Mouse (Mus musculus): ENCODE data around the gene Slc9a7. TPM values are rescaled to one million over a fixed set of nuclear protein-coding genes. Genes with fewer than 3 reads are reported as not detected.

The Slc9a7 gene
- 10 to 100 TPM in 1 of 2 experiments, 1 to 10 TPM in 1; 9.4 to 11.2 TPM for total RNA-seq (2021)

DNA sequence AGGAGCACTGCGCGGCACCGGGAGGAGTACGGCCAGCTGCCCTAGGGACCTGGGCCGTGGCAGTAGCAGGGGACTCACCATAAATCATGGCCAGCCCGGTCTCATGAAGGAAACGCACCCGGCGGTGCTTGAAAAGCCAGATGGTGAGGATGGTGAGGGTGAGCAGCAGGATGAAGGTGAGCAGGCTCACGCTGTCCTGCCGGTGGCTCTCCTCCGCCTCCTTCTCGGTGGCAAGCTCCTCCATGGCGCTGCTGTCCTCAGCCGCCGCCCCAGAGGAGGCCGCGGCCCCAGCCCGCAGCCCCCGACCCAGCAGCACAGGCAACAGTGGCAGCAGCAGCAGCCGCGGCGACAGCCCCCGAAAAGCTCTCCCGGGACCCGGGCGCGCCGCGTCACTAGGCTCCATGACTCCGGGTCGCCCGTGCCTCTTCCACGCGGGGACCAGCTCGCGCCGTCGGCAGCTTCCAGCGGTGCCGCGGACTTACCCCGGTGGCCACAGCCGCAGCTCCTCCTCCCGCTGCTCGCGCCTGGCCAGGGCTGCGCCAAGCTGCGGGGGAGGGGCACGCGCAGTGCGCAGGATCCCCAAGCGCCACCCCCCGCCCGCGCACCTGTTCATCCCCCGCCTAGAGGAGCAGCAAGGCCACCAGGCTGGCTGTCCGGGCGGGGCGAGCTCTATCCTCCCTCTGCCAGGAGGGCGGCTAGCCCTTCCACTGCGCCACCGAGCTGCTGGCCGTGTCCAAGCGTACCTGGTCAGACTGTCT is at the start of gene Slc9a7:
Gene Slc9a7, minus strand, starts transcription at position 526 of the 758 bp plus-strand sequence.
- intact Hi-C loops (cut with DNase I): no loop called here
- DNase-seq: peak; percentile 56 to 67

DNA sequence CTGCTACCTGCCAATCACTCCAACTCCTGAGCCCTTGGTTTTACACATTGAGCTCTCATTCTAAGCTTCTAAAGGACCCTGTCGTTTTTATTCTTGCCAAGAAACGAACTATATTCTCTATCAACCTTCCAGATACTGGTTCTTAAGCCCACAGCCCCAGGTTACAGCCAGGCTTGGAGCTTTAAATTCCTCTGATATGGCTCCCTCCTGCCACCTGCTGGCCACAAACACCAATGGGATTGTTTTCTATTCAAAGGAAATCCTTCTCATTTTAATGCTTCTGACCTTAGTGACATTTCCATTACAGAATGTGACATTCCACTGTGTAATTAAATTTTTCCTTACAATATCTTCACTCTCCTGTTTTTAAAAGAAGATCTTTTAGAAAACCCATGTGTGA is 44.1 kb upstream of the Slc9a7 start:
- DNase-seq: peak; percentile 34 to 56
- intact Hi-C loops (cut with DNase I): loop anchor here (1.0 to 2.0 kb wide), 2 partner anchors 174 to 315 kb away; no protein-coding TSS in a partner anchor

DNA sequence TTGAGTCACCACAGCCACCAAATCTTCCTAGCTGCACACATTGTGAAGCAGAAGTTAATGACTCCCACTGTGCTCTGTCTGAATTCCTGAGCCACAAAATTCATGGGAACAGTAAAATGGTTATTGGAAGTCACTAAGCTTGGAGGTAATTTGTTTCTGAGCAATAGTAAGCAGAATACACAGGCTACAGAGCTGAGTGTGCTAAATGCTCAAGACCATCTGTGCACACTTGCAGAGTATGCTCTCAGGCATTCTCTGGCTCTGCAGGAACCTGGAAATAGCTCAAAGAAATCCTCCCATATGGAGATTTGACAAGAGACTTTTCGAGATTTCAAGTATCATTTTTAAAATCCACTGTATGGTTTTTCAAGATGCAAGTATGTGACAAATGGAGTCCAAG is 41.1 kb upstream of the Slc9a7 start:
- intact Hi-C loops (cut with DNase I): no loop called here
- DNase-seq: no peak

DNA sequence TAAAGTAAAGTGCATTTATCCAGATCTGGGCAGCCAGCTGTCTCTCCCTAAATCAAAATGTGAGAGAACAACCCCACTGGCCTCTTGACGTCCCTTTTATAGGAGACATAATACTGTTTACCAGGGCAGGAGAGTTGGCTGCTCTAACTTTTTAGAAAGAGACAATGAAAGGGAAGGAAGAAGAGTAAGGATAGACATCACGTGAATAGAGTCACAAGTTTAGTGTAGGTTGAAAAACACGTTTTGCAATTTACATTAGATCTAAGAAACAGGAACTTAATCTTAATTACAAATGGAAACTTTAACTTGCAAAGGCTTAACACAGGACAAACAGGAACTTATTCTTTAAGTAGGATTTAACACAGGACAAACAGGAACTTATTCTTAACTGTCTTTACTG is 15.6 kb upstream of the Slc9a7 start:
- intact Hi-C loops (cut with DNase I): no loop called here
- no peak for DNase-seq

DNA sequence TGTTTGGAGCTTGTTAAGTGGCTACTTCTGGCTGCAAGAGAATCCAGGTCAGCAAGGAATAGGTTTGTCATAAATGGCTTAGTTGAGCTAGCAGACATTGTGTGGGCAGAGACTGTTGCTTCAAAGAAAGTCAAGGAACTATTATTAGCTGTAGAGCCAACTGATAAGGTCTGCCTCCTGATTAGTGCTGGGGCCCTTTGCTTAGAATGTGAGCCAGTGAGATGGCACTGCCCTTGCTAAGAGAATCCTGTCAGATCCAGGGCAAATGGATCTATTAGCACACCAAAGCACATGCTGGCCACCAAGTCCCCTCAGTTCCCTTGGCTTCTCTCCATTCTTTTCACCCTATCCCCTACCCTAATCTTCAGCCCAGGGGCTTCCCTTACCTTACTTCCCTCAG is 14.3 kb upstream of the Slc9a7 start:
- intact Hi-C loops (cut with DNase I): no loop called here
- DNase-seq: no peak

DNA sequence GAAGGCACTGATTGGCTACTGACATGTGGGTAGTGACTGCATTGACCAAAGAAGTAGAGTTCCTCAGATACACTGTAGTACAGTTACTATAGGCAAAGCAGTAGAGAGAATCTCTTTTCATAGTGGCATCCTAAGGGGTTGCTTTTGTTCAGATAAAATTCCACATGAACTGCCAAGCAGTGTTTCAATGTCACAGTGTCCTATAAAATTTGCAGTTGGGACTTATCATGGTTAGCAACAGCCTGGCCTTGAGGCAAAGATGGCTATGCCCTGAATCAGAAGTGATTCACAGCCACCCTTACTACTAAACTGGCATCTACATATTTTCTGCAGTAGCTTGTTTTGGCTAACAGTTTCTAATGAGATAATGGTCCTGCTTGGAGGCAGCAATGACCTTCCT is 11.7 kb upstream of the Slc9a7 start:
- DNase-seq: no peak
- intact Hi-C loops (cut with DNase I): no loop called here

DNA sequence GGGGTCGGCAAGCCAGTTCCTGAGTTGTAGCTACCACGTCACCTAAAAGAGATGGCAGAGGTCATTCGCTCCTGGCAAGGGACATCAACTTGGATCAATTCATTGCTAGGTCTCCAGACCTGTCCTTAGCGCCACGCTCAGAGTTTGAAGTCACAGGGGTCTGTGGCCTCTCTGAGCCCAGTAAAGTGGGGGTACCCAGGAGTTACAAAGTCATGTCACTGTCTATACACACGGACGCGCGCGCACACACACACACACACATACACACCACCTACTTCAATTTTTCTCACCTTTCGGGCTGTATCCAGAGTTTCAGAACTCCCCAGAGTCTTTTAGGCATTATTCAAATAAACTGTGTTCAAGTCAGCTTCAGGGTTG is 422 bp upstream of the Slc9a7 start:
- DNase-seq: no peak
- intact Hi-C loops (cut with DNase I): no loop called here

DNA sequence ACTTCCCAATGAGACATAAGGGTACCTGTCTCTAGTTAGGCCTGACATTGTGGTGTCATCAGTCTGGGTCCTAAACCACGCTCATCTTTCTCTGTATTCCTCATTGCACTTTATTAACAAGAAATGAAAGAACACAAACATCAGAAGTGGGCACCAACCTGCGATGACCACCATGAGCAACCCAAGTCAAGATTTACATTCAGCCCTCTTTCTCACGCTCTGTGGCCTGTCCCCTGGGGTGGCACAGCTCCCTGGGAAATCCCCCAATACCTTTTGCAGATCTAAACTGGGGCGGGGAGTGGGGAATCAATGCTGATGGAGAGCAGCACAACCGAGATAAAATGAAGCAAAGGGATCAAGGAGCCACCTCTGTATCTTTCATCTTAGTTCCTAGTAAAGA is 892 bp downstream of the Slc9a7 start:
- no peak for DNase-seq
- intact Hi-C loops (cut with DNase I): no loop called here

DNA sequence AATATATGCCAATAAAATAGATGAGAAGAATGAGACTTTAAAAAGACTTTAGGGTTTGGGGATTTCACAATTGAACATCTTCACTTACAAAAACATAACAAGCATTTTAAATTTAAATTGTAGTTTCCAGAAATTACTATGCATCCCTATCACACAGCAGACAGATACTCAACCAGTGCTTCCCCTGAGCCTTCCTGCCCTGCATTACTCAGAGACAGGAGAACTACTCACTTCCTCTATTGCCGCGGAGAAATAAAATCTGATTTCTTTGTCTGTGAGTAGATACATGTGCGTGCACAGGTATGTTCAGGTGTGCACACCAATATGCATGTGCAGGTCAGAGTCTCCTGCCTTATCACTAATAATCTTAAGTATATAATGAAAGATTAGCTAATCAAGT is 2.9 kb downstream of the Slc9a7 start:
- DNase-seq: no peak
- intact Hi-C loops (cut with DNase I): no loop called here

DNA sequence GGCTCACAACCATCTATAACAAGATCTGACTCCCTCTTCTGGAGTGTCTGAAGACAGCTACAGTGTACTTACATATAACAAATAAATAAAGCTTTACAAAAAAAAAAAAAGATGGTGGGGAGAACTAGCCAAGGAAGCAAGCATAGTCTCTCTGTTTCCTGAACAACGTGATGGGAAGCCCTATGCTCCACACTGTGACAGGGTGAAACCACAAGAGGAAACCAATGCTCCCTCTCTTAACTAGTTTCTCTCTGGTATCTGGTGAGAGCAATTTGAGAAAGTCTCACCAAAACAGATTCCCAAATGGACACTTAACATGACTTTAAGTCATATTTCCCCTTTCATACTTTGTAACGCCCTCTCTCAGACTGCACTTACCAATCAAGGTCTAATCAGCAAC is 5.4 kb downstream of the Slc9a7 start:
- intact Hi-C loops (cut with DNase I): no loop called here
- no peak for DNase-seq

DNA sequence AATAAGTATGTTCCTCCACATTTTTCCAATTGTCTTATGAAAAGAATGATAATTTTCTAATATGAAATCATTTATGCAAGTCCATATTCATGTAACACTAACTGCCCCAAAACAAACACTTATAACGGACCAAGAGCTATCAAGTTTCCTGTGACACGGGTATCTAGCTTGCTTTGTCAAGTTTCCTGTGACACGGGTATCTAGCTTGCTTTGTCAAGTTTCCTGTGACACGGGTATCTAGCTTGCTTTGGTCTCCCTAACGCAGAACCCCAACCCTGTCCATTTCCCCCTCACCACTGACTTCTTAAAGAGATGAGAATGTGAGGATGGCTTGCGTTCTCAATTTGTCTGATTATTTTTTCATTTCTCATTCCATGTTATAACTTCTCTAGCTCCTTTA is 12.2 kb downstream of the Slc9a7 start:
- no peak for DNase-seq
- intact Hi-C loops (cut with DNase I): no loop called here

DNA sequence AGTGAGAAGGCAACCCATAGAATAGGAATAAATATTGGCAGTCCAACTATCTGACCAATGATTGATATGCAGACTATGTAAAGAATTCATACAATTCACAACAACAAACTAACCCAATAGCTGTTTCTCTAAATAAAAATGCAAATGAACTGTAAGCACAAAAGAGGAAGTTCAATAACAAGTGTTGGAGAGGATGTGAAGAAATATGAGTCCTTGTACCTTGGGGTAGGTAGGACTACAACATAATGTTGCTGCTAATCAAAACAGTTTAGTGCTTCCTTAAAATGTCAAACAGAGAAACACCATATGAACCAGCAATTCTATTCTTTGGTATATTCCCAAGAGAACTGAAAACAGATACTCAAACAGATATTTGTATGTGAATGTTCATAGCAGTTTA is 17.8 kb downstream of the Slc9a7 start:
- intact Hi-C loops (cut with DNase I): no loop called here
- no peak for DNase-seq

DNA sequence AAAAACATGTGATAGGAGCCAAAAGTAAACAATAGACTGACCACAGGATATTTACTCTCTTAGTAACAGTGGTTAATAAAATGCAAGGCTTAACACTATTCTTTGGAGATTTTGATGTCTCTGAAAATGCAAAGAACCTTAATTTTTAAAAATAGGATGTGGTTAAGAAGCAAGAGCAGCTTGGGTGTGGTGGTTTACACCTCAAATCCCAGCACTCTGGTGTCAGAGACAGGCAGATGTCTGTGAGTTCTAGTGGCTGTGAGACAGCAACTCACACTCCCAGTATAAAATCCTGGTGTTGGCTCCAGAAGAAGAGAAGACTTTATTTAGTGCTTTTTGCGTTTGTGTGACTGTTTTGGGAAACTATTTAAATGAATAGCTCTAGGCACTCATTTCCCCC is 19.6 kb downstream of the Slc9a7 start:
- no peak for DNase-seq
- intact Hi-C loops (cut with DNase I): no loop called here

DNA sequence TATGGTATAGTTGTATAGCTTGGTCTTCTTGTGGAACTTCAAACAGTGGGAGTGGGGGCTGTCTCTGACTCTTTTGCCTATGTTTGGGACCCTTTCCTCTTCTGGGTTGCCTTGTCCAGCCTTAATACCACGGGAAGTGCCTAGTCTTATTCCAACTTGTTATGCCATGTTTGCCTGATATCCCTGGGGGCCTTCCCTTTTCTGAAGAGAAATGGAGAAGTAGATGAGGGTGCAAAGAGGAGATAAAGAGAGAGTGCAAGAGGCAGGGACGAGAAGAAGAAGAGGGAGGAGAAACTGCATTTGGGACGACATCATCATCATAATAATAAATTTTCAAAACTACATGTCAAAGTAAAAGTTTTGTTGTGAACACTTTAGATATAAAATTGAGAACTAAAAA is 21.6 kb downstream of the Slc9a7 start:
- DNase-seq: no peak
- intact Hi-C loops (cut with DNase I): no loop called here

DNA sequence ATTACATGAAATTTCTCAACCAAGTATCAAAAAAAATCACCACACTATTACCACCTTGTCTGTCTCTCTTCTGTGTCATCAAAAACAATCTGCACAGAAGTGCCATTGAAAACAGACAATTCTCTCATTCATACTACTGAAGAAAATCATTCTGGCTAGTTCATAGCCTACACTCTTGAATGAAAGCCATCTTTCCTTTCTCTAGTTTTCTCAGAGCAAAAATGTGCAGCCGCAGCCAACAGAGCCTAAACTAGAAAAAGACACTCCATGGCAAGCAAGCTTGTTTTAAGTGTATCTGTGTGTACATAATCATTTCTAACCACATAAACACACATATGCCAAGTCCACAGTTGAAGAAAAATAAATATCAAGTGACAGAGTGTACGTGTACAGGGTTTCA is 27.2 kb downstream of the Slc9a7 start:
- intact Hi-C loops (cut with DNase I): no loop called here

DNA sequence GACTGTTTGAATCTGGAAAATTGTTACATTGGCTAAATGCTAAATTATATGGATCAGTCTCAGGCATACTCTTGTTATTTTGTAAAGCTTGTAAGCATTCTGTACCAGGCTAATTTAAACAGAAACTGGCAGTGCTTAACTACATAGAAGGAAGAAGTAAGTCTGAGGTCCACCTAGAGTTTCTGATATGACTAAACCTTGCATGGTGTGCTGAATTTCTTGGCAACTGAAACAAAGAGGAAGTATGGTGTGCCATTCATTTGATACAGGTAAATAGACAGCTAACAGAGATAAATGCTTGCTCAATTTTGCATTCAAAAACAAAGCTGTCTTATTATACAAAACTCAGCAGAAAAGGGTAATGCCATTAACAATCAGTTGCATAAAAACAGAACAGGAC is 63.5 kb downstream of the Slc9a7 start:
- intact Hi-C loops (cut with DNase I): no loop called here
- DNase-seq: no peak

More for the DNA sequence above, 27.2 kb downstream of the Slc9a7 start:
- no peak for DNase-seq

DNA sequence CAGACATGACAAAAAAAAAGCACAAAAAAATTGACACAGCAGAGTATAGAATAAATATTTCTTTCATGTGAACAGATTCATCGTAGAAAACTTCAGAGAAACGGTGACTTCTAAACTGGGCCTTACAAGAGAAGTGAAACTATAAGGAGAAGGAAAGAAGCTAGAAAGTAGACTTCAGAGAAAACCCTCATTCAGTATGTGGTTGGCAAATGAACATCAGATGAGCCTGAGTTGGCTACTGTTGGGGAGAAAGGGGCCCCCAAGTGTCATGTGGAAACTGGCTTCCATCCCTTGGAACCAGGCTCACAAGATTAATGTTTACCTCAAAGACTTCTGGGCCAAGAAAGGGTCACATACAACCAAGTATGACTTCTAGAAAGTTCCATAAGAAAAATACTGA is 70.1 kb downstream of the Slc9a7 start:
- intact Hi-C loops (cut with DNase I): no loop called here
- no peak for DNase-seq

DNA sequence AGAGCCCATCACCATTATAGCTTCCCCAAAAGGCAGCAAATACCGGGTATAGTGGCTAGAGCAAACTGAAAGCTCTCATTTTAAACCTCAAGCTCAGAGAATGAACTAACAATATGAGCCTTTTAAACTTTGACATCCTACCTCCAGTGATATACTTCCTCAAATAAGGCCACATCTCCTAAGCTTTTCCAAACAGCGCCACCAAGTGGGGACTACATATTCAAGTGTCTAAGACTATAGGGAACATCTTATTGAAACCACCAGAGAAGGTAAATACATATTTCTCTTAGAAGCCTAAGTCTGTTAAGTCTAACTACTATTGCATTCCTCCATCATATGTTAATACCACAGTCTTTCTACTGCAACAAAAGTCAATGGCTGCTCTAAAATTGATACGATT is 106.0 kb downstream of the Slc9a7 start:
- no peak for DNase-seq
- intact Hi-C loops (cut with DNase I): no loop called here

DNA sequence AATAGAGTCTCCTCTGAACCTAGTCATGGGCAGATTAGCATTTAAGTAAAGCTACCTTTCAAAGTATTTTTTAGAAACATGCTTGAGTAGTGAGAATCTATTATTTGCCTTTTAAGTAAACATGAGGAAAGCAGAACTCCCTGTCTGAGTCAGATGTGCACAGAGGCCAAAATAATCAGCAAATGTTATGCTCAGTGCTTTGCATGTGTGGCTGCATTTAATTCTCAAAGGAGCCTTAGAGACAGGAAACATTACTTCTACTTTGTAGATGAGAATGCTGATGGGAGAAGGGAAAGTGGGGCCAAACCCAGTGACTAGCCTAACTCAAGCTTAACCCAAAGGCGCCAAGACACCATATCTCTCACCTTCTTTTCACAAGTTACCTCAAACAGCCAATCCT is 114.8 kb downstream of the Slc9a7 start:
- intact Hi-C loops (cut with DNase I): no loop called here
- no peak for DNase-seq

DNA sequence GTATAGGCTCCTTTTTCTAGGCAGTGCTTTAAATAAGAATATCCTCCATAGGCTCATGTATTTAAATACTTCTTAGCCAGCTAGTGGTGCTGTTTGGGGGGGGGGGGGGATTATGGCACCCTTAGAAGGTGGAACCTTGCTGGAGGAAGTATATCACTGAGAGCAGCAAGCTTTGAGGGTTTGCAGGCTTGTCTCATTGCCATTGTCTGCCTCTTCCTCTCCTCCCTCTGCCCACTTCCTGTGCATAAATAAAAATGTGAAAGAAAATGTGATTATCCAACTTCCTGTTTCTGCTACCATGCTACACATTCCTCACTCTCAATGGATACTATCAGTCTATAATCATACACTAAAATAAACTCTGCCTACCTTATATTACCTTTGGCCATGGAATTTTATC is 123.2 kb downstream of the Slc9a7 start:
- no peak for DNase-seq
- intact Hi-C loops (cut with DNase I): no loop called here

DNA sequence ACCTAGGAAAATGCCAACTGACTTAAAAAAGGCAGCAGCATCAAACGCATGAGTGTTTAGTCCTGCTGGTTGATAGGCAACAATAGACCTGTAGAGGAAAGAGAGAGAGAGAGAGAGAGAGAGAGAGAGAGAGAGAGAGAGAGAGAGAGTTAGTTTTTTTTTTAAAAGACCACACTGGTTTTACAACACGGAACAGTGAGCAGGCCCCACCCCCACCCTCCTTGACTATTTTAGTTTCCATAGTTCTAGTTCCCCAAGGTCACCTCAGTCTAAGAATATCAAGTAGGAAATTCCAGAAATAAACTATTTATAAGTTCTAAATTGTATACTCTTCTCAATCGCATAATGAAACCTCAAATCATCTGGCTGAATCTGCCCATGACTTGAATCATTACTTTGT is 126.6 kb downstream of the Slc9a7 start:
- intact Hi-C loops (cut with DNase I): loop anchor here (5.0 kb wide), 1 partner anchor 397 kb away; no protein-coding TSS in a partner anchor
- DNase-seq: no peak

DNA sequence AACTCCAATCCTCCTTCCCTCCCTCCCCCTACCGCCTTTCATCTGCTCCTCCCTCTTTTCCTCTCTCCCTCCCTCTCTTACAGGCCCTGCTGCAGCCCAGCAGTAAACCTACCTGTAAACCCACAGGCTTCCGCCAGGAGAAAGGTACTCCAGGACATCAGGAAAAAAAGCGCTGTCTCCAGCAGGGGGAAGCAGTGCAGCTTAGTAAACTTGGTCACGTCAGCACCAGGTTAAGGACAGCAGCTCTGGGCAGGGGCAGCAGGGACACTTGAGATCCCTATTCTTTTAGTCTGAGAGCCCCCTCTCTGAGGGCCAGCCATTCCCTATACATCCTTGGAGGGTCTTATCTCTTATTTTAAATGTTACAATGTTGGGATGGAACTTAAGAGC is 129.3 kb downstream of the Slc9a7 start:
- peak; percentile 49 to 69 for DNase-seq
- intact Hi-C loops (cut with DNase I): loop anchor here (5.0 kb wide), 1 partner anchor 400 kb away; no protein-coding TSS in a partner anchor

Data from heart, postnatal 10 days (tissue).